Mouse (Mus musculus): ENCODE results near the gene Phospho2. TPM values are rescaled to one million over a fixed set of nuclear protein-coding genes. Genes with fewer than 3 reads are reported as not detected.

Phospho2 gene
- polyA plus RNA-seq, 1 experiment from 2014 or later = 31.5 TPM

Other genes with a start within 250 kb of the Phospho2 start
- gene Lrp2, start 203.6 kb upstream of the Phospho2 start, polyA plus RNA-seq (2014; fragmentation: Nextera tagmentation; extraction: Ambion mirVana) = 0.03 and 0.07 TPM in 2 replicates
- 17.4 and 20.7 TPM in 2 replicates for gene Bbs5, start 142.5 kb upstream of the Phospho2 start, polyA plus RNA-seq (2014; fragmentation: Nextera tagmentation; extraction: Ambion mirVana)
- gene Klhl41, start 119.5 kb upstream of the Phospho2 start, polyA plus RNA-seq (2014; fragmentation: Nextera tagmentation; extraction: Ambion mirVana) = 2.7 and 3.5 TPM in 2 replicates
- gene Fastkd1, start 76.1 kb upstream of the Phospho2 start, polyA plus RNA-seq (2014; fragmentation: Nextera tagmentation; extraction: Ambion mirVana) = 17.5 and 18.3 TPM in 2 replicates
- 138 and 150 TPM in 2 replicates for gene Ppig, start 67.1 kb upstream of the Phospho2 start, polyA plus RNA-seq (2014; fragmentation: Nextera tagmentation; extraction: Ambion mirVana)
- 2.2 and 3.0 TPM in 2 replicates for gene Ccdc173, start within 50 bp of the Phospho2 start, polyA plus RNA-seq (2014; fragmentation: Nextera tagmentation; extraction: Ambion mirVana)
- gene Klhl23, start 32.3 kb downstream of the Phospho2 start, polyA plus RNA-seq (2014; fragmentation: Nextera tagmentation; extraction: Ambion mirVana) = 31.6 and 35.7 TPM in 2 replicates
- 423 and 426 TPM in 2 replicates for gene Ssb, start 71.9 kb downstream of the Phospho2 start, polyA plus RNA-seq (2014; fragmentation: Nextera tagmentation; extraction: Ambion mirVana)
- 35.7 and 36.2 TPM in 2 replicates for gene Mettl5, start 96.0 kb downstream of the Phospho2 start, polyA plus RNA-seq (2014; fragmentation: Nextera tagmentation; extraction: Ambion mirVana)
- gene Ubr3, start 107.6 kb downstream of the Phospho2 start, polyA plus RNA-seq (2014; fragmentation: Nextera tagmentation; extraction: Ambion mirVana) = 13.2 and 20.1 TPM in 2 replicates
- gene Myo3b, start 249.5 kb downstream of the Phospho2 start, polyA plus RNA-seq (2014; fragmentation: Nextera tagmentation; extraction: Ambion mirVana) = not detected in 2 replicates

All from limb, embryonic 11.5 days (tissue).